Mouse (Mus musculus) embryonic facial prominence, embryonic 13.5 days (tissue): ENCODE results near the gene Clmn. TPM values are rescaled to one million over a fixed set of nuclear protein-coding genes. Genes with fewer than 3 reads are reported as not detected.

Experiments
- ATAC-seq: fragments of 200-750 bp; cut with Nextera tagmentation; 2 replicates; pipeline ENCODE4 v1.8.0; 2017; ENCODE audit warnings: low read depth; ENCODE audit not compliant: insufficient number of reproducible peaks, insufficient read depth, low FRiP score, low TSS enrichment
- H3K27ac ChIP-seq: fragments of 300-500 bp; sonication (generic); 2 replicates; pipeline ENCODE4 v1.5.1; 2015; ENCODE audit warnings: moderate library complexity, mild to moderate bottlenecking, inconsistent platforms
- H3K27me3 ChIP-seq: fragments of 300-500 bp; sonication (generic); 2 replicates; pipeline ENCODE4 v1.6.1; 2015; ENCODE audit warnings: mild to moderate bottlenecking, inconsistent platforms
- H3K36me3 ChIP-seq: fragments of 300-500 bp; sonication (generic); 2 replicates; pipeline ENCODE4 v1.6.1; 2015; ENCODE audit warnings: mild to moderate bottlenecking, inconsistent platforms
- H3K4me1 ChIP-seq: fragments of 300-500 bp; sonication (generic); 2 replicates; pipeline ENCODE4 v1.6.1; 2015; ENCODE audit warnings: inconsistent platforms
- H3K4me2 ChIP-seq: fragments of 300-500 bp; sonication (generic); 2 replicates; pipeline ENCODE4 v1.6.1; 2015; ENCODE audit warnings: moderate library complexity, mild to moderate bottlenecking, inconsistent platforms
- H3K4me3 ChIP-seq: fragments of 300-500 bp; sonication (generic); 2 replicates; pipeline ENCODE4 v1.5.1; 2015; ENCODE audit warnings: mild to moderate bottlenecking, inconsistent platforms
- H3K9ac ChIP-seq: fragments of 300-500 bp; sonication (generic); 2 replicates; pipeline ENCODE4 v1.6.1; 2015; ENCODE audit warnings: mild to moderate bottlenecking, inconsistent platforms
- H3K9me3 ChIP-seq: fragments of 300-500 bp; sonication (generic); 2 replicates; pipeline ENCODE4 v1.6.1; 2016; ENCODE audit warnings: inconsistent platforms
- WGBS: fragments of 180-500 bp; shearing (Covaris S2); methylation state at CpG from one replicate; pipeline ENCODE4 v1.1.7; 2015; ENCODE audit warnings: mixed read lengths; 5-methylcytosine and 5-hydroxymethylcytosine counted together
- polyA plus RNA-seq: library from polyadenylated mRNA; unstranded; fragments of >200 nt; fragmentation: Nextera tagmentation; extraction: Ambion mirVana; gene quantifications from 2 replicates; pipeline ENCODE4 v1.2.1, GENCODE M21; 2015

The Clmn gene
- polyA plus RNA-seq, 1 experiment from 2014 or later, result 4.3 TPM

- H3K9me3 ChIP-seq, result no peaks in the 10 kb centered on the region
- whole genome bisulfite sequencing, result 94% methylated on average over 2 of the region's 2 CpGs
- peaks cover 29% of the 10 kb centered on the region for H3K4me1 ChIP-seq
- H3K4me3 ChIP-seq, result no peak overlapping the region
- H3K36me3 ChIP-seq, result no peaks in the 10 kb centered on the region
- H3K4me2 ChIP-seq, result no peak overlapping the region
- H3K27me3 ChIP-seq, result no peaks in the 10 kb centered on the region
- no peak overlapping the region for H3K9ac ChIP-seq
- no peak overlapping the region for H3K27ac ChIP-seq
- ATAC-seq, result no peak
Observed at GRCm38 (mm10) chr12:104854826-104855225, 10.1 kb downstream of the Clmn start.

DNA sequence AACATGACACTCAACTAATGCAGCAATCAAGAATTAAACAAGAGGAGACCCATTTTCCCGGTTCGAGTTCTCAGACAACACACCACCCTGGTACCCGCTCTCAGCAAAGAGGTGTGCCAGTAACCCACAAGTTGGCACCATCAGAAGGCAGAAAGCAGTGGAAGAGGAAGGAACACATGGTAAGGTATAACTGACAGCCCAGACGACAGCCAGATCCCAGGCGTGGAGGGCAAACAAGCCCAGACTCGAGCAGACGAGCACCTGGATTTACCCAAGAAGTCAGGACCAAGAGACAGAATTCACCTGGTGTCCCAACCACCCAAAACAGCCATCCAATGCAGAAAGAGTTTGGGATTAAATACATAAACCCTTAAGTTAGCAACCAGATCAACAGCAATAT is 11.5 kb downstream of the Clmn start:
- Histone ChIP-seq H3K4me3 (no peak overlapping the region), H3K27ac (no peak overlapping the region), H3K9ac (no peak overlapping the region), H3K27me3 (no peaks in the 10 kb centered on the region), H3K9me3 (no peaks in the 10 kb centered on the region), H3K36me3 (no peaks in the 10 kb centered on the region), H3K4me2 (no peak overlapping the region), H3K4me1 (peaks cover 15% of the 10 kb centered on the region)
- ATAC-seq, result no peak
- 78% methylated on average over 7 of the region's 7 CpGs for WGBS

DNA sequence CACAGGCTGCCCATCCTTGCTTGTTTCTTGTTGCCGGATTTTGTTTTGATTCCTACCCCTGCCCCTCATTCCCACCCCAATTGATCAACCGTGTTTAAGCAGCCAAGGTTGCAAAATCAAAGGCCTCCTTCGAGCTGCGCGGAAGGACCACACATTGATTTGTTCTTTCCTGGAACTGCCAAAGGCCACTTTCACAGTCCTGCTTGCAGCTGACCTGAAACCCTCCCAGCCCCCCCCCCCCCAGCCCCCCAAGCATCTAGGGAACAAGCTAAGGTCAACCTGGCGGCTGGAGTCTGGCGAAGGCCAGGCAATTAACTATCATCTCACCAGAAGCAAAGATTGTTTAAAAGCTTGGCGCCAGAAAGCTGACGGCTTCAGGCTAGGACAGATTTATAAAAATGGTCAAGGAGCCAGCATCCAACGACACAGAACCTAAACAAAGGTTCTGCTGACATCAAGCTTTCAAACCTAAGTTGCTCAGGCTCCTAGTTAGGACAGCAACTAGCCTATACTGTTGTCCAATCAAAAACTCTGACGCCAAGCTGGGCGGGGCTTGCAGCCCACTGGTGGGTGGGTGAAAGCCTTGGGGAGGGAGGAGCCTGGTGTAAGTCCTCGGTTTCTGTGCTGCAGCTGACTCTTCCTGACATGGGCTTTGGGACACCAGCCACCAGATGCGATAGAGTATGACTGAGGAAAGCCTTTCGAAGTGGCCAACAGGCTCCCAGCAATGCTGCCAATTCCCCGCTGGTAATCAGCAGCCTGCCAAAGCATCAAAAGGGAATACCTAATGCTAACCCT is 13.0 kb downstream of the Clmn start:
- Histone ChIP-seq H3K27ac (no peak overlapping the region), H3K4me3 (peak overlapping the region; percentile 16), H3K27me3 (no peaks in the 10 kb centered on the region), H3K36me3 (no peaks in the 10 kb centered on the region), H3K9ac (no peak overlapping the region), H3K4me1 (peaks cover 15% of the 10 kb centered on the region), H3K9me3 (no peaks in the 10 kb centered on the region), H3K4me2 (peak overlapping the region; percentile 47)
- 20% methylated on average over 16 of the region's 16 CpGs for WGBS
- 0 out of 2 replicates have a peak, but pooled peaks have one; percentile 52 for ATAC-seq

DNA sequence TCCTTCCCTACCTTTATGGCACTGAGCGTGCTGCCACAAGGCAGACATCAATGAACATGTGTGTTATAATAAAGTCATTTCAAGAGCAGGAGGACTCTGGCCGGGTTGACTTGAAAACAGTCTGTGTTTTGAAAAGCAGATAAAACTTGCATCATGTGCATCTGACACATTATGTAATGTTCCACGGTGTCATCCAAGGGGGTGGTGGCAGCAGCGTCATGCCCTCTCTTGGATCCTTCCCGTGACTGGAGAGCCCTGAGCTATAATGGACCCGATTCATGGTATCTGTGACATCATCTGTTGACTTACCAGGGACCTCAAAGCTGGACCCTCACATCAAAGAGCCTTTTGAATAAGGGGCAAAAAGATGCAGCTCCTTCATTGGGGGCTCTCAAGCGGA is 14.8 kb downstream of the Clmn start:
- no peak overlapping the region for H3K9ac ChIP-seq
- H3K4me1 ChIP-seq, result peaks cover 29% of the 10 kb centered on the region
- no peaks in the 10 kb centered on the region for H3K9me3 ChIP-seq
- H3K27me3 ChIP-seq, result no peaks in the 10 kb centered on the region
- WGBS, result 90% methylated on average over 7 of the region's 7 CpGs
- no peak overlapping the region for H3K4me3 ChIP-seq
- no peak for ATAC-seq
- H3K4me2 ChIP-seq, result no peak overlapping the region
- H3K36me3 ChIP-seq, result no peaks in the 10 kb centered on the region
- H3K27ac ChIP-seq, result no peak overlapping the region

GRCm38 (mm10) chr12:104848667-104849066 is 16.2 kb downstream of the Clmn start:
- no peaks in the 10 kb centered on the region for H3K9me3 ChIP-seq
- ATAC-seq, result no peak
- no peak overlapping the region for H3K9ac ChIP-seq
- H3K27me3 ChIP-seq, result no peaks in the 10 kb centered on the region
- peaks cover 32% of the 10 kb centered on the region for H3K4me1 ChIP-seq
- WGBS, result 80% methylated on average over 9 of the region's 9 CpGs
- H3K4me2 ChIP-seq, result no peak overlapping the region
- H3K27ac ChIP-seq, result no peak overlapping the region
- no peak overlapping the region for H3K4me3 ChIP-seq
- no peaks in the 10 kb centered on the region for H3K36me3 ChIP-seq

GRCm38 (mm10) chr12:104847227-104847626 is 17.6 kb downstream of the Clmn start:
- no peak overlapping the region for H3K4me2 ChIP-seq
- no peak overlapping the region for H3K9ac ChIP-seq
- no peak overlapping the region for H3K4me3 ChIP-seq
- no peaks in the 10 kb centered on the region for H3K36me3 ChIP-seq
- H3K27ac ChIP-seq, result no peak overlapping the region
- H3K4me1 ChIP-seq, result peaks cover 27% of the 10 kb centered on the region
- H3K27me3 ChIP-seq, result no peaks in the 10 kb centered on the region
- no peaks in the 10 kb centered on the region for H3K9me3 ChIP-seq
- no peak for ATAC-seq
- 76% methylated on average over 4 of the region's 4 CpGs for WGBS

- Histone ChIP-seq H3K27me3 (no peaks in the 10 kb centered on the region), H3K4me1 (peaks cover 20% of the 10 kb centered on the region), H3K4me3 (peak overlapping the region; percentile 32), H3K4me2 (peak overlapping the region; percentile 56), H3K36me3 (no peaks in the 10 kb centered on the region), H3K27ac (no peak overlapping the region; the same call in 1 of the 2 replicates), H3K9me3 (no peaks in the 10 kb centered on the region), H3K9ac (peak overlapping the region; percentile 58)
- 4% methylated on average over 11 of the region's 11 CpGs for whole genome bisulfite sequencing
- peak; percentile 35 for ATAC-seq
Observed at GRCm38 (mm10) chr12:104845707-104846106, 19.2 kb downstream of the Clmn start.

GRCm38 (mm10) chr12:104844989-104845388 is 19.9 kb downstream of the Clmn start:
- no peak overlapping the region for H3K4me3 ChIP-seq
- no peaks in the 10 kb centered on the region for H3K9me3 ChIP-seq
- no peaks in the 10 kb centered on the region for H3K36me3 ChIP-seq
- no peak overlapping the region for H3K9ac ChIP-seq
- peak overlapping the region; percentile 56 for H3K4me2 ChIP-seq
- H3K27me3 ChIP-seq, result no peaks in the 10 kb centered on the region
- H3K4me1 ChIP-seq, result peaks cover 20% of the 10 kb centered on the region
- 58% methylated on average over 4 of the region's 4 CpGs for WGBS
- no peak for ATAC-seq
- no peak overlapping the region for H3K27ac ChIP-seq

- Histone ChIP-seq H3K4me3 (no peak overlapping the region), H3K36me3 (no peaks in the 10 kb centered on the region), H3K4me1 (peaks cover 20% of the 10 kb centered on the region), H3K4me2 (no peak overlapping the region), H3K27me3 (no peaks in the 10 kb centered on the region), H3K9me3 (no peaks in the 10 kb centered on the region), H3K9ac (no peak overlapping the region), H3K27ac (no peak overlapping the region)
- WGBS, result 66% methylated on average over 4 of the region's 4 CpGs
- ATAC-seq, result no peak
Observed at GRCm38 (mm10) chr12:104844279-104844678, 20.6 kb downstream of the Clmn start.

DNA sequence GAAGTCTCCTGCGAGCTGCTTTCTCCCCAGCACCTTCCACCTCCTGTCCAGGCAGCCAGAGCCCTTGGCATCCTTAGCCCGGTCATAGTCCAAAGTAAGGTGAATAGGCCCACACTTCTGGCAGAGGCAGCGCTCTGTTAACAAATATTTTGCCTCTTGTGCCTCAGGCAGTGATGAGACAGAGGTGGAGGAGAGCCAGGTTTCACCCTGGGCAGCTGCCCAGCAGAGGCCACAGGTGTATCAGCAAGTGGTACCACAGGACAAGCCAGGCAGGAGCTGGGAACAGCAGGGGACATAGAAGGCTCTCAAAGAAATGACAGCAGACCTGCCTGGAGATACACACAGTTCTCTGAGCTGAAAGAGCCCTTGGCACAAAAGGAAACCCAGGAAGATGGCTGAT is 23.6 kb downstream of the Clmn start:
- Histone ChIP-seq H3K36me3 (no peaks in the 10 kb centered on the region), H3K4me3 (no peak overlapping the region), H3K4me2 (no peak overlapping the region), H3K4me1 (peaks cover 26% of the 10 kb centered on the region), H3K27ac (no peak overlapping the region), H3K9me3 (no peaks in the 10 kb centered on the region), H3K27me3 (no peaks in the 10 kb centered on the region), H3K9ac (no peak overlapping the region)
- no peak for ATAC-seq
- 69% methylated on average over 3 of the region's 3 CpGs for WGBS

DNA sequence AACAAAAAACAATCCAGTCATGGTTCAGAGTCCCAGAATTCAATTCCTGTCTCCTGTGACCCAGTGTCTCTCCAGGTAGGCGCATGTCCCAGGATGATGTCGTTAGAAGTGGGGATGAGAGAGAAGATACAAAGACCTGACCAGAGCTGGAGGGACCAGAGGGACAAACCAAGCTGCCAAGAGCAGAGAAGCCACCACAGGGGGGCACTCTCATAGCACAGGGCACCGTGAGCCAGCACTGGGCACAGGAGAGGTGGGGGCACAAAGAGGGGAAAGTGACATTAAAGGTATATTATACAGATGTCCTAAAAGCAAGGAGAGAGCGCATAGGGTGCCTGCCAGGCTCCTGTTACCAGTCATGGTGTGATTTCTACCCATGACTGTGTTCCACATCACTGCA is 25.9 kb downstream of the Clmn start:
- Histone ChIP-seq H3K27me3 (no peaks in the 10 kb centered on the region), H3K9ac (no peak overlapping the region), H3K4me2 (no peak overlapping the region), H3K36me3 (no peaks in the 10 kb centered on the region), H3K4me1 (peaks cover 20% of the 10 kb centered on the region), H3K27ac (no peak overlapping the region), H3K9me3 (no peaks in the 10 kb centered on the region), H3K4me3 (no peak overlapping the region)
- no peak for ATAC-seq
- 70% methylated on average over 4 of the region's 4 CpGs for WGBS

GRCm38 (mm10) chr12:104838462-104838861 is 26.4 kb downstream of the Clmn start:
- ATAC-seq, result no peak
- H3K9me3 ChIP-seq, result no peaks in the 10 kb centered on the region
- H3K36me3 ChIP-seq, result no peaks in the 10 kb centered on the region
- H3K4me2 ChIP-seq, result no peak overlapping the region
- no peak overlapping the region for H3K9ac ChIP-seq
- no peaks in the 10 kb centered on the region for H3K27me3 ChIP-seq
- peaks cover 20% of the 10 kb centered on the region for H3K4me1 ChIP-seq
- H3K27ac ChIP-seq, result no peak overlapping the region
- H3K4me3 ChIP-seq, result no peak overlapping the region
